Mouse (Mus musculus) heart, postnatal 0 days (tissue): Measurements from ENCODE around the gene Zbp1.

Source experiments
- CTCF ChIP-seq: IDR thresholded peaks from 2 replicates; pipeline ENCODE4 v1.5.1; 2016; ENCODE audit warnings: antibody characterized with exemption, control low read depth, low read depth
- EP300 ChIP-seq: IDR thresholded peaks from 2 replicates; pipeline ENCODE4 v1.6.1; 2016; ENCODE audit warnings: antibody characterized with exemption, low read depth

- no peak for TF ChIP-seq CTCF
- TF ChIP-seq EP300: no peak
These were observed 60.2 kb downstream of the Zbp1 start for GRCm38 (mm10) chr2:173158390-173159055.
